14 mouse cellular contexts compared by ENCODE assay signal in the genomic region with DNA sequence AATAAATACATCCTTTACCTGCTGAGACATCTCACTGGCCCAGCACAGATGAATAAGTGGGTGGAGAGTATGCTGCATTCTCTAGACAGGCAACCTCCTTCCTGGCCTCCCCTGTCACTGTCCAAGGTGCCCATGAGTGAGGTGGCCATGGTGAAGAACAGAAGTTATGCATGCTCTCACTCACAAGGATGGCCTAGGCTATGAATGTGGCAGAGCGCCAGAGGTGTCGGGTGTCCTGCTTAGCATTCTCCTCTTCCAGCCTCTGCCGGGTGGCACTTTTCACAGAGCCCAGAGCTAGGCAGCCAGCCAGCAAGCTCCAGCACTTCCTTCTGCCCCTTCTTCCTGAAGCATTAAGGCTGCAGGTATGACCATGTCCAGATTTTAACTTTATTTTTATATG. TPM values are rescaled to one million over a fixed set of nuclear protein-coding genes. Genes with fewer than 3 reads are reported as not detected.
DNase-seq lines count a peak whose midpoint lies in the region; ATAC-seq and TF ChIP-seq lines count a peak whose summit lies in the region.
"Had no signal": no experiment of that assay in that cellular context is flagged by ENCODE, and none has a peak within 500 bp of the region (broad histone marks: within the 10 kb centered on the region; RNA-seq: fewer than 3 reads in every experiment).

No protein-coding gene starts in this region.

- H3K9ac ChIP-seq in limb, embryonic 14.5 days (ENCODE audit: low read depth, low read length, severe bottlenecking) = no peak overlapping the region
- H3K9ac ChIP-seq: liver, embryonic 13.5 days; stomach, embryonic 15.5 days had no signal

- H3K9me3 ChIP-seq in limb, embryonic 14.5 days (ENCODE audit: control insufficient read depth, low read length) = no peaks in the 10 kb centered on the region
- no peaks in the 10 kb centered on the region for H3K9me3 ChIP-seq in limb, embryonic 10.5 days (replicated peaks)
- H3K9me3 ChIP-seq: liver, embryonic 13.5 days; stomach, embryonic 15.5 days had no signal

- no peak overlapping the region for H3K27ac ChIP-seq in limb, embryonic 14.5 days (replicated peaks; ENCODE audit: low read depth, low read length)
- H3K27ac ChIP-seq in limb, embryonic 10.5 days = no peak overlapping the region
- H3K27ac ChIP-seq: layer of hippocampus, adult 2 months; liver, embryonic 13.5 days; stomach, embryonic 15.5 days had no signal

- ATAC-seq in limb, embryonic 14.5 days (ENCODE audit: low FRiP score, low read depth) = peak; percentile 27; the same call in 1 of the 2 replicates
- ATAC-seq: activated CD4-positive, CD25-positive, alpha-beta regulatory T cell, adult 4 months; CD4-positive, CD25-positive, alpha-beta regulatory T cell, adult 4 months had no signal

- peaks cover 8% of the 10 kb centered on the region for H3K4me1 ChIP-seq in limb, embryonic 14.5 days (ENCODE audit: control insufficient read depth, insufficient read depth, low read length)
- peaks cover 11% of the 10 kb centered on the region for H3K4me1 ChIP-seq in limb, embryonic 10.5 days
- H3K4me1 ChIP-seq: stomach, embryonic 15.5 days had no signal

- DNase-seq in cerebellum, postnatal 14 days = peak; percentile 37 to 60
- DNase-seq in cerebellum, adult 8-10 months = no peak
- peak; percentile 64 for DNase-seq in limb, embryonic 14.5 days (ENCODE audit: low spot score)
- DNase-seq in limb, embryonic 10.5 days (ENCODE audit: low spot score) = no peak
- DNase-seq in MN1 (ENCODE audit: low spot score) = peak; percentile 89
- DNase-seq in kidney, adult 8-10 months = peak; percentile 25 to 43
- DNase-seq in c-Kit-positive CD71-positive TER-119-positive erythroid progenitor cells, embryonic 14.5 days (ENCODE audit: low spot score) = no peak
- DNase-seq in layer of hippocampus, adult 9-10 months (ENCODE audit: low spot score) = no peak
- DNase-seq: liver, embryonic 13.5 days had no signal

- TF ChIP-seq POLR2A in limb, embryonic 14.5 days (IDR thresholded peaks at IDR 0.05; ENCODE audit: borderline replicate concordance, extremely low read depth, insufficient read depth, insufficient read length) = no peak

- H3K4me2 ChIP-seq in limb, embryonic 14.5 days (replicated peaks; ENCODE audit: low read depth, low read length, severe bottlenecking) = no peak overlapping the region
- H3K4me2 ChIP-seq: liver, embryonic 13.5 days; stomach, embryonic 15.5 days had no signal

- WGBS in limb, embryonic 14.5 days = 36% methylated on average over 3 of the region's 3 CpGs
- 31% methylated on average over 3 of the region's 3 CpGs for WGBS in limb, embryonic 10.5 days

- no peaks in the 10 kb centered on the region for H3K36me3 ChIP-seq in limb, embryonic 14.5 days (ENCODE audit: control insufficient read depth, insufficient read depth, low read length)
- no peaks in the 10 kb centered on the region for H3K36me3 ChIP-seq in limb, embryonic 10.5 days
- H3K36me3 ChIP-seq: liver, embryonic 13.5 days; stomach, embryonic 15.5 days had no signal

- H3K4me3 ChIP-seq in limb, embryonic 14.5 days (replicated peaks; ENCODE audit: low read length) = no peak overlapping the region
- no peak overlapping the region for H3K4me3 ChIP-seq in limb, embryonic 10.5 days
- H3K4me3 ChIP-seq: erythroblast, embryonic 14.5 days; layer of hippocampus, adult 2 months; liver, embryonic 13.5 days; stomach, embryonic 15.5 days had no signal

- no peaks in the 10 kb centered on the region for H3K27me3 ChIP-seq in limb, embryonic 14.5 days (ENCODE audit: control insufficient read depth, insufficient read depth, low read length)
- H3K27me3 ChIP-seq in limb, embryonic 10.5 days (ENCODE audit: low read depth, poor library complexity, severe bottlenecking) = peaks cover 24% of the 10 kb centered on the region
- H3K27me3 ChIP-seq: liver, embryonic 13.5 days; stomach, embryonic 15.5 days had no signal

RNA-seq across cellular contexts. Expression of a gene that starts 6.3 kb away (rescaled TPM):
- 39.0 and 47.6 TPM in 2 replicates for polyA plus RNA-seq in limb, embryonic 14.5 days (2012; rRNA removed)
- 22.3 and 25.5 TPM in 2 replicates for polyA plus RNA-seq in limb, embryonic 14.5 days (2014; fragmentation: Nextera tagmentation; extraction: Ambion mirVana)
- 25.6 and 26.7 TPM in 2 replicates for polyA plus RNA-seq in limb, embryonic 10.5 days (2016; fragmentation: Nextera tagmentation; extraction: Ambion mirVana)

RNA-seq across cellular contexts. Expression of a gene that starts 13.9 kb away (rescaled TPM):
- 136 and 173 TPM in 2 replicates for polyA plus RNA-seq in limb, embryonic 14.5 days (2012; rRNA removed)
- 36.7 and 46.3 TPM in 2 replicates for polyA plus RNA-seq in limb, embryonic 14.5 days (2014; fragmentation: Nextera tagmentation; extraction: Ambion mirVana)
- polyA plus RNA-seq in limb, embryonic 10.5 days (2016; fragmentation: Nextera tagmentation; extraction: Ambion mirVana) = 0.08 and 0.35 TPM in 2 replicates
- polyA plus RNA-seq: erythroblast, embryonic 14.5 days had no signal

RNA-seq across cellular contexts. Expression of a gene that starts 29.8 kb away (rescaled TPM):
- 5.4 and 5.7 TPM in 2 replicates for polyA plus RNA-seq in limb, embryonic 14.5 days (2012; rRNA removed)
- polyA plus RNA-seq in limb, embryonic 14.5 days (2014; fragmentation: Nextera tagmentation; extraction: Ambion mirVana) = 1.2 TPM in 2 replicates
- polyA plus RNA-seq in limb, embryonic 10.5 days (2016; fragmentation: Nextera tagmentation; extraction: Ambion mirVana) = 7.9 and 13.8 TPM in 2 replicates

RNA-seq across cellular contexts. Expression of a gene that starts 43.8 kb away (rescaled TPM):
- 12.4 and 22.0 TPM in 2 replicates for polyA plus RNA-seq in limb, embryonic 14.5 days (2012; rRNA removed)
- polyA plus RNA-seq in limb, embryonic 14.5 days (2014; fragmentation: Nextera tagmentation; extraction: Ambion mirVana) = 12.0 and 12.9 TPM in 2 replicates
- 3.2 and 4.6 TPM in 2 replicates for polyA plus RNA-seq in limb, embryonic 10.5 days (2016; fragmentation: Nextera tagmentation; extraction: Ambion mirVana)
- polyA plus RNA-seq: activated CD4-positive, CD25-positive, alpha-beta regulatory T cell, adult 4 months; CD4-positive, CD25-positive, alpha-beta regulatory T cell, adult 4 months; erythroblast, embryonic 14.5 days had no signal

RNA-seq across cellular contexts. Expression of a gene that starts 57.1 kb away (rescaled TPM):
- 379 and 443 TPM in 2 replicates for polyA plus RNA-seq in limb, embryonic 14.5 days (2012; rRNA removed)
- 340 and 371 TPM in 2 replicates for polyA plus RNA-seq in limb, embryonic 14.5 days (2014; fragmentation: Nextera tagmentation; extraction: Ambion mirVana)
- 293 and 321 TPM in 2 replicates for polyA plus RNA-seq in limb, embryonic 10.5 days (2016; fragmentation: Nextera tagmentation; extraction: Ambion mirVana)

Comparison
In these comparisons a context has a peak if more than half of its experiments do, and no peak if none do; other contexts are left out.
1. DNase-seq: peak in cerebellum, postnatal 14 days (2 of 2), limb, embryonic 14.5 days (single experiment), MN1 (single experiment) and kidney, adult 8-10 months (2 of 2); none in cerebellum, adult 8-10 months (single experiment), limb, embryonic 10.5 days (single experiment), c-Kit-positive CD71-positive TER-119-positive erythroid progenitor cells, embryonic 14.5 days (single experiment) and layer of hippocampus, adult 9-10 months (single experiment).
2. RNA of a gene that starts 13.9 kb away (polyA plus RNA-seq): 36.7 to 173 TPM in limb, embryonic 14.5 days; 0.08 to 0.35 TPM in limb, embryonic 10.5 days; every median in the first group is over 10 times any median in the second.